Mouse (Mus musculus): ENCODE measurements around the gene Slc7a6.

Slc7a6 gene

DNA sequence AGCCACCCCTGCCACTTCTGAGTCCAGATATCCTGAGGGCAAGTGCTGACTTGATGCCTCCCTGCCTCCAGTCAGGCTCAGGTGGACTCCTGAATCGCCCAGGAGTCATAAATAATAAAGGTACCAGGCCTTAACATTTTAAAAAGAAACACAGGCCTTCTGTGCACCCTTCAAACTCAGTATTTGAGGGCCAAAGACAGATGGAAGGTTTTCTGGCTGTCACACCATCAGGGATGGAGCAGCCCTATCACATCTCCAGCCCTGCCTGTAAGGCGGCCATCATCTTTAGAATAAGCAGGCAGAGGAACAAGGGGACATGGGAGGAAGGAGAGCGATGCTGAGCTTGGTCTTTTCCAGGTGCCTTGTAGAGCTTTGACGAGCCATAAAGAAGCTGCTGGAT is 37.6 kb upstream of the Slc7a6 start:
- peaks cover 22% of the 10 kb centered on the region for H3K27me3 ChIP-seq (ENCODE audit: insufficient read depth, low read length)
- peaks cover 53% of the 10 kb centered on the region for H3K4me1 ChIP-seq (replicated peaks; ENCODE audit: low read depth, low read length)
- no peak overlapping the region for H3K4me3 ChIP-seq (replicated peaks; ENCODE audit: low read length)
- TF ChIP-seq POU5F1 (IDR thresholded peaks at IDR 0.05; ENCODE audit: borderline replicate concordance, low read length) = no peak
- TF ChIP-seq CTCF (conservative IDR thresholded peaks at IDR 0.05; ENCODE audit: low read length) = no peak
- no peak for TF ChIP-seq NANOG (IDR thresholded peaks at IDR 0.05; ENCODE audit: borderline replicate concordance, low read length)
- peaks cover 80% of the 10 kb centered on the region for H3K36me3 ChIP-seq (ENCODE audit: insufficient read depth, low read length)
- H3K9me3 ChIP-seq (ENCODE audit: low read length) = no peaks in the 10 kb centered on the region

DNA sequence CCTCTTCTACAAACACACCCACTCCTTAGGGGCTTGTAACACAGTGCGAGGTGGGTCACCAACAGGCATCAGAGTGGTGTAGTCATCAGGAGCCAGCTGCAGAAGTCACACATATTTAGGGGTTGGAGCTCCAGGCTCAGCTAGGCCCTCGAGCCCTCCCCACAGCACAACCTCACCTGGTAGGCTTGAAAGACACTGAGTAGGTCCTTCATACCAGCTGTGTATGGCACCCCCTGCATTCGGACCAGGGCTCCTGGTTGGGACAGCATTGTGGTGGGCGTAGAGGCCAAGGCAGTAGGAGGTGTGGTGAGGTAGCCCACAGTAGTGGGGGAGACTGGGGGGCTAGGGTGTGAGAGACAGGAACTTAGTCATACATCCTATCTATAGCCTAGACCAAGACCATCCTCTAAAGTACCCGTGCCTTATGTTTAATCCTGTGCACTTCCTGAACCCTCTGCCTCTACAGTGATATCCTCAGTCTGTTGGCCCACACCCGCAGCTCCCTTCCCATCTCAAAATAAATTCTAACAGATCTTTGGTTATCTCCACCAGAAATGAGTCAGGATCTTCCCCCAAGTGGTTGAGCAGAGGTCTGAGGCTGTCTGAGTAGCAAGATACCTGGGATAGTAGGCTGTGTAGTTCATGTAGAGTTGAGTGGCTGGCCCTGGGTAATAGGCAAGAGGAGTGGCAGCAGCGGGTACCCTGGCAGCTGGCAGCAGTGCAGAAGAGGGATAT is 37.0 kb upstream of the Slc7a6 start:
- H3K4me1 ChIP-seq (replicated peaks; ENCODE audit: low read depth, low read length) = peaks cover 53% of the 10 kb centered on the region
- no peak overlapping the region for H3K4me3 ChIP-seq (replicated peaks; ENCODE audit: low read length)
- H3K36me3 ChIP-seq (ENCODE audit: insufficient read depth, low read length) = peaks cover 74% of the 10 kb centered on the region
- peaks cover 28% of the 10 kb centered on the region for H3K27me3 ChIP-seq (ENCODE audit: insufficient read depth, low read length)
- TF ChIP-seq CTCF (conservative IDR thresholded peaks at IDR 0.05; ENCODE audit: low read length) = no peak
- no peak for TF ChIP-seq POU5F1 (IDR thresholded peaks at IDR 0.05; ENCODE audit: borderline replicate concordance, low read length)
- TF ChIP-seq NANOG (IDR thresholded peaks at IDR 0.05; ENCODE audit: borderline replicate concordance, low read length) = no peak
- H3K9me3 ChIP-seq (ENCODE audit: low read length) = no peaks in the 10 kb centered on the region

DNA sequence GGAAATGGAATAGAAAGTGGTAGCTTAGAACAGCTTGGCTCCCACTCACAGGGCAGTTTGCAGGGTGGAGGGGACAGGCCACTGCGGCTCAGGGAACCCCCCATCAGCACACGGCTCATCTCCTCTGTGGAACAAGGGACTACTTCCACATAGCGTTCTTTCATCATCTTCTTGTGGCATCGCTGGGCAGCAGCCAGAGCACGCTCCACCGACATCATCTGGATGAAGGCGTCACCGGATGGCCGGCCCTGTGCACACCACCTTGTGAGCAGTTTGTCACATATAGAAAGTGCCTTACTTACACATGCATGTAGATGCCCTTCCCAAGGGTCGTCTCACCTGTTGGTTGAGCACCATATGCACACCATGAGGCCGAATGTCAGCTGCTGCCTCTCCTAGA is 36.3 kb upstream of the Slc7a6 start:
- Histone ChIP-seq H3K4me3 (replicated peaks; ENCODE audit: low read length) (peak overlapping the region; percentile 67), H3K36me3 (ENCODE audit: insufficient read depth, low read length) (peaks cover 72% of the 10 kb centered on the region), H3K27me3 (ENCODE audit: insufficient read depth, low read length) (peaks cover 35% of the 10 kb centered on the region), H3K9me3 (ENCODE audit: low read length) (no peaks in the 10 kb centered on the region), H3K4me1 (replicated peaks; ENCODE audit: low read depth, low read length) (peaks cover 52% of the 10 kb centered on the region)
- no peak for TF ChIP-seq NANOG (IDR thresholded peaks at IDR 0.05; ENCODE audit: borderline replicate concordance, low read length)
- TF ChIP-seq CTCF (conservative IDR thresholded peaks at IDR 0.05; ENCODE audit: low read length) = no peak
- no peak for TF ChIP-seq POU5F1 (IDR thresholded peaks at IDR 0.05; ENCODE audit: borderline replicate concordance, low read length)

DNA sequence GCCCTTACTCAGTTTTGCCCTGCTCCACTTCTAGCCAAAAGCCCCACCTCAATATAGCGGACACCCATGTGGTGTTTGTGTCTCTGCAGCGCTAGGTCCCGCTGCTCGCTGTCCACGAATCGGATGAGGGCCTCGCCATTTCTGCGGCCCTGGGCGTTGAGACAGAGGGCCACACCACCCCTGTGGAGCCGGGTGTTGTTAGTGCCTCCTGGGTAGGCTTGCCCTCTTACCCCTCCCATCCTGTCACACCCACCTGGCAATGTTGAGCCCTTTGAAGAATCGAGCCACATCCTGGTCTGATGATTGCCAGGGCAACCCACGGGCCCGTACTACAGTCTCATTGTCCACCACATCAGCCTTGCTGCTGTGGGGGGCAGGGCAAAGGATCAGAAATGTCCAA is 35.1 kb upstream of the Slc7a6 start:
- no peak for TF ChIP-seq CTCF (conservative IDR thresholded peaks at IDR 0.05; ENCODE audit: low read length)
- no peak for TF ChIP-seq POU5F1 (IDR thresholded peaks at IDR 0.05; ENCODE audit: borderline replicate concordance, low read length)
- no peak for TF ChIP-seq NANOG (IDR thresholded peaks at IDR 0.05; ENCODE audit: borderline replicate concordance, low read length)
- no peaks in the 10 kb centered on the region for H3K9me3 ChIP-seq (ENCODE audit: low read length)

DNA sequence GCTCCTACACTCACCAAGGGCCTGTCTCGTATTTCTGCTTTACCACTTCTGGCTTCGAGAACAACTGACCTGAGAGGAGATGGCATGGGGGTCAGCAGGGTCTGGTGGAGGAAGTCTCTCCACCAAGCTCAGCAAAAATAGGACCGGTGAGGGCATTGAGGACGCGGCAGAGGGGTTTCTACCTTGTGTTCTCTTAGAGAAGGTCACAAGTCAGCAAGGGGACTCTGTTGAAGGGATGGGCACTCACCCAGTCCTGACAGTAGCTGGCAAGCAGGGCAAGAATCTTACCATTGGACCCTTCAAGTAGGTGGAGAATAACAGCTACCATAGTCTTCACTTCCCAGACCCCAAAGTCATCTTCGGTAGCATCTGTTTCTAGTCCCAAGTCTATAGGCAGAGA is 34.7 kb upstream of the Slc7a6 start:
- Histone ChIP-seq H3K4me1 (replicated peaks; ENCODE audit: low read depth, low read length) (peaks cover 63% of the 10 kb centered on the region), H3K9me3 (ENCODE audit: low read length) (no peaks in the 10 kb centered on the region), H3K27me3 (ENCODE audit: insufficient read depth, low read length) (peaks cover 40% of the 10 kb centered on the region), H3K36me3 (ENCODE audit: insufficient read depth, low read length) (peaks cover 56% of the 10 kb centered on the region), H3K4me3 (replicated peaks; ENCODE audit: low read length) (peak overlapping the region; percentile 83)
- TF ChIP-seq NANOG (IDR thresholded peaks at IDR 0.05; ENCODE audit: borderline replicate concordance, low read length) = no peak
- TF ChIP-seq POU5F1 (IDR thresholded peaks at IDR 0.05; ENCODE audit: borderline replicate concordance, low read length) = no peak
- no peak for TF ChIP-seq CTCF (conservative IDR thresholded peaks at IDR 0.05; ENCODE audit: low read length)

More for the DNA sequence above, 35.1 kb upstream of the Slc7a6 start:
- peak overlapping the region; percentile 67 for H3K4me3 ChIP-seq (replicated peaks; ENCODE audit: low read length)
- H3K36me3 ChIP-seq (ENCODE audit: insufficient read depth, low read length) = peaks cover 60% of the 10 kb centered on the region
- H3K27me3 ChIP-seq (ENCODE audit: insufficient read depth, low read length) = peaks cover 40% of the 10 kb centered on the region
- peaks cover 59% of the 10 kb centered on the region for H3K4me1 ChIP-seq (replicated peaks; ENCODE audit: low read depth, low read length)

DNA sequence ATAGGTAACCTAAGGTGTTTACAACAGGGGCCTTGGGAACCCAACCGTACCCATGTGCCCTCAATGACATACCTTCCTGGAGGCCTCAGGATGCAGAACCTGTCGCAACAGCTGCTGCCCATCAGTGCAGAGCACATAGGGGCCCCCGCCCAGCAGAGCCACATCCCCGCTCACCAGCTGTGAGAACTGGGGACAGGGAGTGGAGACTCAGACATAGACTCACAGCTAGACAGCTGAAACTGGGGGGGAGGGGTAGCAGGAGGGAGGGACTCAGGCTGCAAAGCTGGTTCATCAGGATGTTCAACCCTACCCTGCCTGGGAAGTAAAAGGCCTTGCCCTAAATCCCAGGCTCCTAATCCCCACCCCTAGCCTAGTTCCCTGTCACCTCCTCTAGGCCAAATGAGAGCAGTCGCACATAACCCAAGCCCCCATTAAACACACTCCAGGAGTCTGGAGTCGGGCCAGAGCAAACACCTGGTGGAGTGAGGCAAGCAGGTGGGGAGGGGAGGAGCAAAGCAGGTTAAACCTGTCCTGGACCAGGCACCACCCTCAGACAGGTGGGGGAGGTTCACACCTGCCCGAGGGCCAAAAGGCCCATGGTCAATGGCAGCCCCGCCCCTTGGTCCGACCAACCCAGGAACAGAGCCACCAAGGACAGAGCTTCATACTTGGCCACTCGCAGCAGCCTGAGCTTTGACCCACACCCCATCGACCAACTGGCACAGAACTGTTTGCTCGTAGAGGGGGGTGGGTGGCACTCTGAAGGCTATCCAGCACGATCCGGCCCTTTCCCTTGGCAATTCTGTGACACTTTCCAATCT is 33.7 kb upstream of the Slc7a6 start:
- peak overlapping the region; percentile 83 for H3K4me3 ChIP-seq (replicated peaks; ENCODE audit: low read length)
- TF ChIP-seq NANOG (IDR thresholded peaks at IDR 0.05; ENCODE audit: borderline replicate concordance, low read length) = no peak
- no peak for TF ChIP-seq POU5F1 (IDR thresholded peaks at IDR 0.05; ENCODE audit: borderline replicate concordance, low read length)
- no peak for TF ChIP-seq CTCF (conservative IDR thresholded peaks at IDR 0.05; ENCODE audit: low read length)
- H3K36me3 ChIP-seq (ENCODE audit: insufficient read depth, low read length) = peaks cover 46% of the 10 kb centered on the region
- H3K27me3 ChIP-seq (ENCODE audit: insufficient read depth, low read length) = peaks cover 40% of the 10 kb centered on the region
- no peaks in the 10 kb centered on the region for H3K9me3 ChIP-seq (ENCODE audit: low read length)
- H3K4me1 ChIP-seq (replicated peaks; ENCODE audit: low read depth, low read length) = peaks cover 73% of the 10 kb centered on the region

DNA sequence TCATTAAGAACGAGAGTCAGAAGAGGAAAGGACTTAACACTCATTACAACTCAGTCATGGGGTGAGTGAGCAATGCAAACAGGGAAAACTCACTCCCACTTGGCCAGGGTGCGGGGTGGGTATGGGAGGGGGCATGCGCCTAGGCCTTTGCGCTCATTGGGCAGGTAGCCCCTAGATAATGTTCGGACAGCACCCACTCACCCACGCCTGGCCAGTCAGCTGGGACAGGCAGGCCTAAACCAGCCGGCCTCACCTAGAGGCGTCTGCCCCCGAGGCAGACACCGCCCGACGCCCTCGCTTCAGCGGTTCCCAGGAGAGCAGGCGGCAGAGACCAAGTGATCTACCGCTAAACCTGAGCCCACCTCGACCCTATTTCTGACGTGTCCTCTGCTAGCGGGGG is 33.0 kb upstream of the Slc7a6 start:
- Histone ChIP-seq H3K4me3 (replicated peaks; ENCODE audit: low read length) (peak overlapping the region; percentile 83), H3K36me3 (ENCODE audit: insufficient read depth, low read length) (peaks cover 38% of the 10 kb centered on the region), H3K9me3 (ENCODE audit: low read length) (no peaks in the 10 kb centered on the region), H3K27me3 (ENCODE audit: insufficient read depth, low read length) (peaks cover 40% of the 10 kb centered on the region), H3K4me1 (replicated peaks; ENCODE audit: low read depth, low read length) (peaks cover 79% of the 10 kb centered on the region)
- TF ChIP-seq NANOG (IDR thresholded peaks at IDR 0.05; ENCODE audit: borderline replicate concordance, low read length) (no peak), POU5F1 (IDR thresholded peaks at IDR 0.05; ENCODE audit: borderline replicate concordance, low read length) (no peak), CTCF (conservative IDR thresholded peaks at IDR 0.05; ENCODE audit: low read length) (no peak)
